Mouse (Mus musculus) heart, adult 2 months (tissue): ENCODE measurements around the gene Aptx.

Source experiments
- CTCF ChIP-seq: fragments of 200-600 bp; IDR thresholded peaks from 2 replicates; pipeline ENCODE4 v1.8.1; 2022; ENCODE audit warnings: antibody characterized with exemption, mild to moderate bottlenecking, moderate library complexity
- EP300 ChIP-seq: fragments of 200-500 bp; IDR thresholded peaks from 2 replicates; pipeline ENCODE4 v1.6.1; 2011; ENCODE audit warnings: low read depth, low read length, control low read depth; ENCODE audit not compliant: insufficient read depth
- POLR2A ChIP-seq: fragments of 200-500 bp; IDR thresholded peaks from 2 replicates; pipeline ENCODE4 v1.6.1; 2011; ENCODE audit warnings: mild to moderate bottlenecking, low read depth, low read length, control low read depth; ENCODE audit not compliant: insufficient read depth

DNA sequence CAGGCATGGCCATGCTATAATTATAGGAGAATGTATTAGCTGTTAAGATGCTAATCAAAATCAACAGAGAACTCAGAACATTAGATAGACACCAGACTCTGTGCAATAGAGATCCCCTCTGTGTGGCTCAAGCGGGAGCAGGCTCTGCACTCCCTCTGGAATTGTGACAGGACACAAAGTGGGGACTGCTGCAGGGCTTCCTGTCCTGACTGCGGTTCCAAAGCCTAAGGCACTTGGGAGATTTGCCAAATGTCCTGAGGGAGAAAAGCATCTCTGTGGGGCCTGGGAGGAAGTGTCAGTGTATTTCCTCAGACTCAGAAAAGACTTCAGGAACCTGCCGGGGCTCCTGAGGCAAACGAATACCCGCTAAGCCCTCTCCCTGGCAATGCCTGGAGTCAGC is 59.4 kb downstream of the Aptx start:
- TF ChIP-seq CTCF (no peak), POLR2A (no peak), EP300 (no peak)
